Mouse (Mus musculus): Measurements from ENCODE around the gene Il34. TPM values are rescaled to one million over a fixed set of nuclear protein-coding genes. Genes with fewer than 3 reads are reported as not detected.

Il34 gene
- total RNA-seq, 2 experiments from 2014 or later, result 7.2 TPM

DNA sequence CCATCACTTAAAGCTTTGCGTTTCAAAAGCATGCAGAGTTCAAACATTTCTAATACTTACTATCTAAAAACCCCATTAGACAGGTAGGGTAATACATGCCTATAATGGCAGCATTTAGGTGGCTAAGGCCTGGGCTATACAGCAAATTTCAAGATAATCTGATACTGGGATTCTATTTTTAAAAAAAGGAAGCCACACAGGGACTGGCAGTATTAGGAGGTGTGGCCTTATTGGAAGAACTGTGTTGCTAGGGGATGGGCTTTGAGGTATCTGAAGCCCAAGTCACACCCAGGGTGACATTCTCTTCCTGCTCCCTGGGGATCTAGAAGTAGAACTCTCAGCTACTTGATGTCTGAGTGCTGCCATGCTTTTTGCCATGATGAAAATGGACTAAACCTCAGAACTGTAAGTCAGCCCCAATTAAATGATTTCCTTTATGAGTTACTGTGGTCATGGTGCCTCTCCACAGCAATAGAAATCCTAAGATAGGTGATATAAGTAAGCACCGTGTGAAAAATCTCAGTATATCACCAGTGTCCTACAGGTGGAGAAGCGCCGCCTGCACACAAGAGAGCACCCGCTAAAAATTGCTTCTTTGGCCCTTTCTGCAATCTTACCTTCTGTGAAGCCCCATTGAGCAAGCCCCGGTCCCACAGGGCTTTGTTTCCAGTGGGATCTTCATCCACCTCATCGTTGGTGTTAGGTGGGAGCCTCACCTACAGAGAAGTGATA, 6.8 kb upstream of the Il34 start:
- no peak for DNase-seq (ENCODE audit: low spot score)
- intact Hi-C loops (cut with DNase I), result loop anchor here (10.0 kb wide), 1 partner anchor 168 kb away; no protein-coding TSS in a partner anchor

DNA sequence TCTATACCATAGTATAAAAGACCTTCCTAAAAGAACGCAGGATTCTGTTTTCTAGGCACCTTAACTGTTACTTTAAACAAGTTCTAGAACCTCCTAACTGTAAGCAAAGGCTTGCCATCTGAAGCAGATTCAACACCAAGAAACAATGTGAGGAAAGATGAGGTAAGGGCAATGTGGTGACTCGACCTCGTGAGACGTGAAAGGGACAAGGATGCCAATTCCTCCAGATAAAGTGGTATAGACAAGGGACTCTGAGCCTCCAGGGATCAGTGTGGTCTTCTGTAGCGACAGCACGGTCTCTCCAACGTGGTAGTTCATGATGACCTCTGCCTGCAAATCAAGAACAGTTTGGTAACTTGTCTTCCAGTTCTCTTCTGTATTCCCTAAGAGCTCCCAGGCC, 6.1 kb upstream of the Il34 start:
- DNase-seq (ENCODE audit: low spot score), result no peak
- intact Hi-C loops (cut with DNase I), result loop anchor here (10.0 kb wide), 1 partner anchor 167 kb away; no protein-coding TSS in a partner anchor

DNA sequence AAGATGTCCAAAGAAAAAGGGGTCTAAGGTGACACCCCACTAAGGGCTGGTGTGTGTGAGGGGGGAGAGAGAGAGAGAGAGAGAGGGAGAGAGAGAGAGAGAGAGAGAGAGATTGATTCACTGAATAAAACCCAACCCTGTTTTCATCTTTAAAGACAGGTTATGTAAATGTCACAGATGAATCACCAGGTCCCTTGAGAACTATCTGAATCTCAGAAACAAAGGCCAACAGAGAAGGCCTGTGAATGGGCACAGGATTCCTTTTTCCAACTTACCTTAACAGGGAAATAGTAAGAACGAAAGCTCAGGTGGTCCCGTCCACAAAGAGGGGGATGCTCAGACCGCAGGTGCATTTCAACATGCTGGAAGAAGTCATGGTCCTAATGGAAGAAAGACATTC, 5.4 kb upstream of the Il34 start:
- DNase-seq (ENCODE audit: low spot score), result no peak
- intact Hi-C loops (cut with DNase I), result loop anchor here (10.0 kb wide), 1 partner anchor 166 kb away; no protein-coding TSS in a partner anchor

DNA sequence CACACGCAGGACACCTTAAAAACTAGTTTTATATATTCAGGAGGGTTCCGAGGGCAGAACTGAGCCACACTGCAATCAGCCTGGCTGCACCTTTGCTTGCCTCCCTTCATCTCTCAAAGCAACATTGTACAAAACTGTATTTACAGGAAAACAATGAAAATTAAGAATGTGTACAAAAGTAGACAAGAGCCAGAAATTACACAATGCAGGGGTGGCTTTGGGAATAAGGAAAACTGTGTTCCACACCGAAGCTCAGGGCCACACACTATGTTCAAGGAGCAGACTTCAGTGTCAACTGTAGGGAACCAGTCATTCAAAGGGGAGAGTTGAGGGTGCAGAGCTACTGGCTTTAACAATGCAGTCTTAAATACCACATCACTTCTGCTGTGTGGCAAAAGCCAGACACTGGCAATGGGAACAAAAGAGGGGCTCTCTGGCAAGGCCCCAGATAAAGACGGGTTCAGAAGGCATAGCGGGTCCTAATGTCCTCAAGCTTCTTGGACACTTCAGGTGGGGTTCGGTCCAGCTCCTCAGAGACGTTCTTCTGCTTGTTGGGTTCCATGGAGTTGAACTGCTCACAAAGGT, 4.8 kb upstream of the Il34 start:
- intact Hi-C loops (cut with DNase I), result loop anchor here (10.0 kb wide), 1 partner anchor 166 kb away; no protein-coding TSS in a partner anchor
- no peak for DNase-seq (ENCODE audit: low spot score)

DNA sequence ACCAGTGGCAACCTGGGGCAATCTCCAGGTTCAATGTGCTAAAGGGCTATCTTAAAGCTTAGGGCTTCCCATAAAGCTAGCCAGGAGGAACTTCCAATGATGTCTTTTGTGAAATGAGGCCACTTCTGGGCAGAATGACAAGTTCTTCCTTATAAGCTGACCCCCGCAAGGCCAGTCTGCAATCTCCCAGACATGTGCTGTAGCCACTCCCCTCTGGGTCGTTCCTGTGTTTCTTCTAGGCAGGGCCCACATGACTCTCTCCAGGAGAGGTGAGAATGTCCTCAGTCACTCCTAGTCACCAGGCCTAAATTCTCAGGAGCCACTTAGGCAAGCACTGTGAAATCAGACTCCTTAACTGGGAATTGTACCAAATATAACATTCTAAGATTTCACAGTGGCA, 4.1 kb upstream of the Il34 start:
- DNase-seq (ENCODE audit: low spot score), result no peak
- intact Hi-C loops (cut with DNase I), result loop anchor here (10.0 kb wide), 1 partner anchor 165 kb away; no protein-coding TSS in a partner anchor

DNA sequence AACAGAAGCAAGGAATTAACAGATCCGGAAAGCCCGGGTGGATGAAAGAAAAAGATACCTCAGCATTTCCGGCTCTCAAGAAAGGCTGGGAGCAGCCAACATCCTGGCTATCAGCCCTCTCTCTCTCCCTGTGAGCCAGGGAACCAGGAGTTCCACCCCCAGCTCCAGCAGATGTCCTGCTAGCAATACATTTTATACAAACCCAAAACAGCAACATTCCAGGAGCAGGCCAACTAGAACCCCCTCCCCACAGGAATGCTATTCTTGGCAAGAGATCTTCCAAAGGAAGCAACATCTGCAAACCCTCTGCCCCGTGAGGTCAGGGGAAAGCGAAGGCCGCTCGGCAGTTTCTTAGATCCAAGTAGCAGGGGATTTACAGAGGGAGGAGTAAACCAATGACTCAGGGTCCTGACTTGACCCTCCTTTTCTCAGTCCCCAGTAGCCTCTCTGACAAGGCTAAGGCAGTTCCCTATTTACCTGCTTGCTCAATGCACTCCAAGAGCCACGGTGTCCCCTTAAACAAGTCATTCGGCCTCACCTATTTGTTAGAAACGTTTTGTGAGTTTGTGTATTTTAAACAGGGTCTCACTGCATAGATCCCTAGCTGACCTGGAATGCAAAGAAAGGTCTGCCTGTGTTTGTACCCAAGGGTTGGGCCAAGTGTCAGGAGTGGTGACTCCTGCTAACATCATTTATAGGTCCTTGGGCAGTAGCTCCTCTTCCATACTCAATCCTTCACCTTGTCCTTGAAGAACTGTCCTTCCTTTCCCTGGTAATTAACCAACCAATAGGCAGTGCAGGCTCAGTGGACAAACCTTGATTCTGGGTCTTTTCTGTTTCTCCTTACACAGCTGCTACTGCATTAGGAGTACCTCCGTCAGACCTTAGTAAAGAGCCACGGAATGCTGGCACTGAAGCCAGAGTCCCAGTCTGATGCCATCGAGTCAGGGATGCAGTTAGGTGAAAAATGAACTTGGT, 3.1 kb upstream of the Il34 start:
- intact Hi-C loops (cut with DNase I), result no loop called here
- DNase-seq (ENCODE audit: low spot score), result peak; percentile 13

DNA sequence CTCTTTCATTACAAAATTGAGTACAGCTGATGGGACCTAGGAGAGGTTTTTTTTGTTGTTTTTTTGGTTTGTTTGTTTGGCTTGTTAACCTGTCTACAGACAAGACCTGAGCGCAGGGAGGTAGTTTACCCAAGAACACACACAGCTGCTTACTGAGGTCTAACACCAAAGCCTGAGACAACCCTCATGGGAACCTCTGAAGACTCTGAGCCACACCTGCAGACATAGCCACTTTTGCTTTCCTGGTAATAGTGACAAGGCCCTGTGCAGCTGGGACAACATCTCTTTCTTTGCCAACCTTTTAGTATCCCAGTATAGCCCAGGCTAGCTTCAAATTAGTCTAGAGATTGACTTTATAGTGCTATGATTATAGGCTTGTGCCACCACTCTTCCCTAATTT, 422 bp upstream of the Il34 start:
- intact Hi-C loops (cut with DNase I), result no loop called here
- no peak for DNase-seq (ENCODE audit: low spot score)

DNA sequence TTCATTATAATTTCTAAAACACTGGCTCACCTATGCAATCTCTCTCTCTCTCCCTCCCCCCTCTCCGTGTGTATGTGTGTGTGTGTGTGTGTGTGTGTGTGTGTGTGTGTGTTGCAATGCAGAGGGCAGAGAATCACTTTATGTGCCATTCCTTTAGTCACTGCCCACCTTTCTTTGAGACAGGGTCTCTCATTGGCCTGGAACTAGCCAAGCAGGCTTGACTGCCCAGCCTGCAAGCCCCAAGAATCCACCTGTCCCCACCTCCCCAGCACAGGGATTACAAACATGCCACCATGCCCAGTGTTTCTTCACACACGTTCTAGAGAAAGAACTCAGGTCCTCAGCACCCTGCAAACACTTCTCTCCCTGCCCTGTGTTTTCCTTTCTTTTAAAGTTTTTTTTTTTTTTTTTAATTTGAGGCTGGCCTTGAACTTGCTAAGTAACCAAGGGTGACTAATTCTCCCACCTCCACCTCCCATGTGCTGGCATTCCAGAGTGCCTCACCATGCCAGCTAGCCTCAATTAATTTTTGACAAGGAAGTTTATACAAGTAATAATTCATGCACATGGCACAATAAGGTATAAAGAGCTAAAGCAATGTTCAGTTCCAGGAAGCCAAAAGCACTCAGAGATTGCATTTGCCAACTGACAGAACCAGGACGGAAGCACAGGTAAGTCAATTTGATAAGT, 754 bp downstream of the Il34 start:
- no peak for DNase-seq (ENCODE audit: low spot score)
- intact Hi-C loops (cut with DNase I), result no loop called here

DNA sequence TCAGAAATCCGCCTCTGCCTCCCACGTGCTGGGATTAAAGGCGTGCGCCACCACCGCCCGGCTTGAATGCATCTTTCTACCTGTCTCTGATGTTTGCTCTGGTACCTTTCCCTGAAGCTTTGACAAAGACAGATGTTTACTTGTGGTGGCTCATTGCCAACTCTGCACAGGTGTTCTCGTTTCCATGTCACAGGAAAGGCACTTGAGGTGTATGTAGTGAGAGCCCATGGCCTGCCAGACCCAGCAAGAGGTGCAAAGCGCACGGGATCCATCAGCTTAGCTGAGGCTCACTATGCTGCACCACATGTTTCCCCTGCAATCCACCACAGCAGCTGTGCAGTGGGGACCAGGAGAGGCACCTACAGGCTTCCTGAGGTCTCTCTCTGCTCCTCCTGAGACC, 1.9 kb downstream of the Il34 start:
- no peak for DNase-seq (ENCODE audit: low spot score)
- intact Hi-C loops (cut with DNase I), result no loop called here

DNA sequence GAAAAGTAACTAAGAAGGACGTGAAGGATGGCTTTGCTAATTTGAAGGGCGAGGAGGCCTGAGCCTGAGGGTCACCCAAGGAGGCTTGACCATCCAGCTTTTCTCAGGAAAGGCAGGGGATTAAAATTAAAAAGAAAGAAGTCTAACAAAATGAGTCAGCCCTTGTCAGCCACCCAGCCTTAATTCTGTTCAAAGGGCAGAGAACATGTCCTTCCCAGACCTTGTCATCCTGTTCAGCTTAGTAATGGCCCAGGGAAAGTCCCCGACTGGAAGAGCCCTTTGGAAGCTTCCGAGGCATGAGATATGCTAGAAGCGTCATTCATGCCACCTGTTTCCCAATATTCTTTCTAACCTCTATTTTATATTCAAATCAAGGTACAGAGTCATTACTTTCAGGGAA, 2.7 kb downstream of the Il34 start:
- intact Hi-C loops (cut with DNase I), result no loop called here
- no peak for DNase-seq (ENCODE audit: low spot score)

DNA sequence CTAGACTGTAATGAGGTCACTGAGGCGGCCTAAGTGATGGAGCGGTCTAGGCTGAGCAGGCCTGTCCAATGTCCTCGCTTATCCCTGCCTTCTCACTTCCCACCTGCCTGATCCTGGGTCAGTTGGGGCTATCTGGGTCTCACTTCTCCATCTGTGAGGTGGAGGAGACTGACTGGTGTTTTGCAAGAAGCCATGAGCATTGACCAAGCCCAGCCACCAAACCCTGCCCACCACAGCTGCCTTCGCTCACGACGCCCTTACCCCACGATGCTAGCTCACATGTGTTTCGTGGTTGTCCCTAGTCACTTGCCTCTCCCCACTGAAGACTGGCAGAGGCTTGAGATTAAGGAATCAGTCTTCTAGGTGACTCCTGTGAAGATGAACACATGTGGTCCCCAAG, 8.6 kb downstream of the Il34 start:
- intact Hi-C loops (cut with DNase I), result no loop called here
- no peak for DNase-seq (ENCODE audit: low spot score)

DNA sequence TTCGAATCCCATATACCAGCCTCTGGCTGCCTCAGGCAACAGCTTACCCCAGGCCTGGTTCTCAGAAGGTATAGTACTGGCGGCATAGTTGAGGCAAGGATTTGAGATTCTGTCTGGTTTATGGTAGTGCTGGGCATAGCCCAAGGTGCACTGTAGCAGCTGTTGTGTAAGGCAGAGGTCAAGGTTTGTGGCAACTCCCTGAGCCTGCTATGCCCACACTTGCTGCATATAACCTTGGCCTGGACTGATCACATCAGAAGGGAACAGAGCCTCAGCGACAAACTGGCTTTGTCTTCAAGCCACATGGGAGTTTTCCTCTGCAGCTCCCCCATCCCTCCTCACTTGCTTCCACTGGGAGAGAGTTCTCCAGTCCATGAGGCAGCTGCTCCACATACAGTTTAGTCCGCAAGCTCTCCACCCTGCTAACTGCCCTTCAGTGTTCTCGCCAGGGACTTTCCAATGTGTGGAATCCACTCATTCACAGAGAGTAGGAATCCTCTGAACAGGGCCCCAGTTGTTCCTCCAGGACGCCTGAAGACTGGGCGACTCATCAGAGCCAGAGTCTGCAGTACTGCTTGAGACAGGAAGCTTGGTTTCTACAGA, 11.3 kb downstream of the Il34 start:
- intact Hi-C loops (cut with DNase I), result loop anchor here (5.0 kb wide), 1 partner anchor 42 kb away; no protein-coding TSS in a partner anchor
- DNase-seq (ENCODE audit: low spot score), result no peak

DNA sequence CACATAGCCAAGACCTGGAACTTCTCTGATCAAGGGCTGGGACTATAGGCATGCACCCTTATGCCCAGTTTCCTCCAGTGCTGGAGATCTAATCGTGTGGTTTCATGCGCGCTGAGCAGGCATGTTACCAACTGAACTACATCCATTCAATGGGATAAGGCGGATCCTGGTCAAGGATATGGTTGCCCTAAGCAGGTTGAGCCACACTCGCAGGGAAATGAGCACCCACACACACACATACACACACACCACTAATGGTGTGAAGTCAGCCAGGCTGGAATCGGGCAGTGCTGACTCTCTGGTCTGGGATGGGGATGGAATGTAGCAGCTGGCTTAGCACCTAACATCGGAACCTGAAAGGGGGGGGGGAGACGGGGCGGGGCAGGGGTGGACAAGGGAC, 11.8 kb downstream of the Il34 start:
- DNase-seq (ENCODE audit: low spot score), result no peak
- intact Hi-C loops (cut with DNase I), result loop anchor here (5.0 kb wide), 1 partner anchor 42 kb away; no protein-coding TSS in a partner anchor

DNA sequence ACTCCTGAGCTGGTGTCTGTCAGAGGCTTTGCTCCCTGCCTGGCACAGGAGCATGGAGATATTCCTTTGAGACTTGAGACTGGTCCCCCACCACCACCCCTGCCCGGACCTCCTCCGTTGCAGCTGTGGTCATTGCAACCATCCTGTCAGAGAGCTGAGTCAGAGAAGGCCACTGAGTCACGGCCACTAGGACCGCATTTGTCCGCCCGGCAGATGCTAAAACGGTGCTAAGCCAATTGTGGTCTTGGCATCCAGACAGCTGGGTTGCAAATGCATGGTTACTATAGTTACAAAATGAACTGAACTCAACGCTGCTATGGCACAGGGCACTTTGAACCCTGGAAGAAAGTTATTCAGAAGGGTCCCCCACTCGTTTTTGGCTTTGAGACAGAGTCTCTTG, 12.2 kb downstream of the Il34 start:
- intact Hi-C loops (cut with DNase I), result loop anchor here (5.0 kb wide), 1 partner anchor 41 kb away; no protein-coding TSS in a partner anchor
- no peak for DNase-seq (ENCODE audit: low spot score)

DNA sequence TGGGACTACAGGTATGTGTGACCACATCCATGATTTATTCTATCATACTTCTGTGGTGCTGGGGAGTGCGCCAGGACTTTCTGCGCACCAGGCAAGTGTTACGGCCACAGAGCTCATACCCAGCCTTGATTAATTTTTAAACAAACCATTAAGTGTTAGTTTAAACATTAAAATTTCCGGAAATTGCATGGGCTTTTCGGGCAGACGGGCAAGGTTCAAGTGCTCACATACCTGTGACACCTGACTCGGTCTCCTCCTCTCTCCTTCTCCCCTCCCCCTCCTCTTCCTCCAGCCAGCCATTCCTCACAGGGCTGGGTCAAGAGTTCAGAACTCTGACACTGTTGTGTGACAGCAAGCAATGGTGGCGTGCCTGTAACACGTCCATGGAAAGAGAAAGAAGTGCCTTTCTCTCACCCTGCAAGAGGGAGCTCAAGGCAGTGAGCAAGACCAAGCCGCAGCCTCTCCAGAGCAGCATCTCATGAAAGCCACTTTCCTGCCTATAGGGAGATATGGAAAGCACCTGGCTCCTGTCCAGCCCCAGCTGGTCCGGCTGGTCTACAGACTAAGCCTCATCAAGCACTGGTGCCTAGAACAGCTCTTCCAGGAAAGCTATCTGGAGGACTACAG, 13.0 kb downstream of the Il34 start:
- intact Hi-C loops (cut with DNase I), result loop anchor here (5.0 kb wide), 1 partner anchor 40 kb away; no protein-coding TSS in a partner anchor
- DNase-seq (ENCODE audit: low spot score), result no peak

DNA sequence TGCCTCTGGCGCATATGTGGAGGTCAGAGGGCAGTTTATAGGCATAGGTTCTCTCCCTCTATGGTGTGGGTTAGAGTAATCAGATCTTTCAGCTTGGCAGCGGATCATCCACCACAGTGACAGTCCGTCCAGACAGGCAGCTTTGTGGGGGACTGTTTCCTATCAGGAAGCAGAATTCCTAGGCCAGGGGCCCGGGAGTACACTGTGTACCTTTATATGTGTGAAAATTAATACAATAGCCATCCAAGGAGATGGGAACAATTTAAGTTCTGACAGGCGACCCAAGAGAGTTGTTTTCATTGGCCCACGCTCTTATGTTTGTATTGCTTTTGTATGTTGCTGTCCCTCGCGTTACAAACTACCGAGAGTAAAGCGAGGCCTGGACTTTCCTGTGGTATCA, 14.6 kb downstream of the Il34 start:
- no peak for DNase-seq (ENCODE audit: low spot score)
- intact Hi-C loops (cut with DNase I), result loop anchor here (5.0 kb wide), 1 partner anchor 39 kb away; no protein-coding TSS in a partner anchor

DNA sequence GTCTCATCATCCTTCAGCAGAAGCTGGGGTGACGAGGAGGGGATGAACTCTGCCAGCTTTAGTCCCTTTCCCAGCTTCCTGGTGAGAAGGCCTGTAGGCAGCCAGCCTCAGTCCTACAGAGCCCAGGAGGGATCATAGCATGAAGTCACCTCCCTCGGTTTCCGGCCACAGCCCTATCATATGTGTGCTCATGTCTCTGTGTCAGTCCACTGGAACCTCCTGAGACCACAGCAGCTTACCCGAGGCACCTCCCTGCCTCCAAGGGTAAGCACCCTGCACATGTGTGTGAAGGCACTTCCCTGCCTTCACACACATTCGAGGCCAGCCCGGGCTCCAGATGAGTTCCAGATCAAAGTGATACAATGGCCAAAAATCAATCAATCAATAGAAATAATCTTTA, 15.5 kb downstream of the Il34 start:
- DNase-seq (ENCODE audit: low spot score), result no peak
- intact Hi-C loops (cut with DNase I), result loop anchor here (5.0 kb wide), 1 partner anchor 38 kb away; no protein-coding TSS in a partner anchor

DNA sequence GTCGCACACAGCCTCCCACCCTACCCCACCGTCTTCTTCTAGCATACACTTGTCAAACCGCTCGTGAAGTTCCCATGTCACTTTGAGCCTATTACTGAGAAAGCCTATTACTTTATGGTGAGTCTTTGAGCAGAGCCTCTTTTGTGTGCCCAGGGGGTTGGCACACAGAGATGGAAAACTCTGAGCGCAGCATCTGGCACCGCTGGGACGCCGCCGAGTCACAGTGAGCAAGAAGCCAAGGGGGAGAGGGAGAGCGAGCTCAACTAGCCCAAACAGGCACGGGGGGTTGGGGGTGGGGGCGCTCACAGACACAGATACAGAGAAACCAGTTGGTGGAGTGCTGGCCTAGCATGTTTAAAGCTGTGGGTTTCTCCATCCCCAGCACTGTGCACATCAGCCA, 16.2 kb downstream of the Il34 start:
- intact Hi-C loops (cut with DNase I), result no loop called here

DNA sequence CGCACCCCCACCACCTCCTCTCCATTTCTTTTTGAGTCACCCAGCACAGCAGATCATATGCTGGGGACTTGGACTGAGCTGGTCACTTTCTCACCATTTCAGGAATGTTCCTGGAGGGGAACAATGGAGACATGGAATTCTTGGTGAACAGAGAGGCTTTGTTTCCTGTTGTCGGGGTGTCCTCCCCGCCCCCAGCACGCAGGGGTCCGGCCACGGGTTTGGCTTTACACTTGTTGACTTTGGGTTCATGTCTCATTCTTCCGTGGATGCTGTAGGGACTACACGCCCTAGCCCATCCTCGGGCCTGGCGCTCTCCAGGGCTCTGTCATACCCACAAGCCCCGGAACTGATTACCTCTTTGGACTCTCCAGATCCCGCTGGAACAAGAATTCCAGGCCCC, 16.7 kb downstream of the Il34 start:
- intact Hi-C loops (cut with DNase I), result no loop called here
- DNase-seq (ENCODE audit: low spot score), result no peak

More for the DNA sequence above, 16.2 kb downstream of the Il34 start:
- DNase-seq (ENCODE audit: low spot score), result no peak
